Mouse (Mus musculus): Measurements from ENCODE around the gene Dennd2c.

DNA sequence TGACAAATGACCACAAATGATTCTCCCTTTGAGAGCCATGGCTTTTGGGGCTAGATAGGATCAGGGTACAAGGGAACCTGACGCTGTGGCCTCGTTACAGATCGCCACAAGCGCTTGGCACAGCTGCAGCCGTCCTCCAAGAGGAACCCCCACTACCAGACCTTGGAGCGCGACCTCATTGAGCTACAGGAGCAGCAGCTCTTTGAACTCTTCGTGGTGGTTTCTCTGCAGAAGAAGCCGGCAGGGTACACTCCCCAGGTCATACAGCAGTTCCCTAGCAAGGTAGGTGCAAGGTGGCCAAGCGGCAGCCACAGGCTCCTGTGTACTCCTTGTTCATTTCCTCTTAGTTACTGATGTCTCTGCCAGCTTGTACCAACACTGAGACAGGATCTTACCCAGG lies 46.5 kb downstream of the Dennd2c start:
- no peak for TF ChIP-seq CTCF (IDR thresholded peaks at IDR 0.05; ENCODE audit: control insufficient read depth, insufficient read depth, insufficient read length)
- no peak for TF ChIP-seq CEBPB (IDR thresholded peaks at IDR 0.05; ENCODE audit: low read depth)
- TF ChIP-seq MYOG (IDR thresholded peaks at IDR 0.05; ENCODE audit: control insufficient read depth, extremely low read depth, insufficient read length), result no peak
- TF ChIP-seq MAX (IDR thresholded peaks at IDR 0.05), result no peak

Data from C2C12 (cell line).